Mouse (Mus musculus): ENCODE data around the gene Tmem80. TPM values are rescaled to one million over a fixed set of nuclear protein-coding genes. Genes with fewer than 3 reads are reported as not detected.

The Tmem80 gene
- polyA plus RNA-seq, 1 experiment from 2014 or later = 57.7 TPM

- Histone ChIP-seq H3K27ac (no peak overlapping the region), H3K36me3 (no peaks in the 10 kb centered on the region), H3K9me3 (no peaks in the 10 kb centered on the region), H3K9ac (no peak overlapping the region), H3K4me3 (no peak overlapping the region), H3K4me1 (no peaks in the 10 kb centered on the region), H3K4me2 (no peak overlapping the region), H3K27me3 (peaks cover 33% of the 10 kb centered on the region)
- ATAC-seq (ENCODE audit: insufficient number of reproducible peaks, insufficient read depth, low FRiP score, low TSS enrichment, low read depth) = no peak
- 55% methylated on average over 4 of the region's 4 CpGs for WGBS
These were observed 35.7 kb downstream of the Tmem80 start for GRCm38 (mm10) chr7:141363106-141363751.

- Histone ChIP-seq H3K9me3 (no peaks in the 10 kb centered on the region), H3K4me3 (no peak overlapping the region), H3K36me3 (no peaks in the 10 kb centered on the region), H3K27me3 (peaks cover 33% of the 10 kb centered on the region), H3K4me1 (no peaks in the 10 kb centered on the region), H3K9ac (no peak overlapping the region), H3K27ac (no peak overlapping the region), H3K4me2 (no peak overlapping the region)
- no peak for ATAC-seq (ENCODE audit: insufficient number of reproducible peaks, insufficient read depth, low FRiP score, low TSS enrichment, low read depth)
- 48% methylated on average over 2 of the region's 2 CpGs for WGBS
These were observed 36.2 kb downstream of the Tmem80 start for GRCm38 (mm10) chr7:141363752-141364125.

GRCm38 (mm10) chr7:141364349-141365048, 37.0 kb downstream of the Tmem80 start:
- Histone ChIP-seq H3K4me3 (no peak overlapping the region), H3K4me2 (no peak overlapping the region), H3K36me3 (no peaks in the 10 kb centered on the region), H3K27ac (no peak overlapping the region), H3K9ac (no peak overlapping the region), H3K27me3 (peaks cover 32% of the 10 kb centered on the region), H3K4me1 (no peaks in the 10 kb centered on the region), H3K9me3 (no peaks in the 10 kb centered on the region)
- no peak for ATAC-seq (ENCODE audit: insufficient number of reproducible peaks, insufficient read depth, low FRiP score, low TSS enrichment, low read depth)
- WGBS = 74% methylated on average over 5 of the region's 5 CpGs

GRCm38 (mm10) chr7:141365049-141365445, 37.5 kb downstream of the Tmem80 start:
- WGBS = 51% methylated on average over 3 of the region's 3 CpGs

GRCm38 (mm10) chr7:141367358-141367757, 39.8 kb downstream of the Tmem80 start:
- peaks cover 4% of the 10 kb centered on the region for H3K27me3 ChIP-seq

More at GRCm38 (mm10) chr7:141365049-141365445, 37.5 kb downstream of the Tmem80 start:
- Histone ChIP-seq H3K9me3 (no peaks in the 10 kb centered on the region), H3K36me3 (no peaks in the 10 kb centered on the region), H3K4me3 (no peak overlapping the region), H3K27me3 (peaks cover 26% of the 10 kb centered on the region), H3K9ac (no peak overlapping the region), H3K4me2 (no peak overlapping the region), H3K27ac (no peak overlapping the region), H3K4me1 (no peaks in the 10 kb centered on the region)
- ATAC-seq (ENCODE audit: insufficient number of reproducible peaks, insufficient read depth, low FRiP score, low TSS enrichment, low read depth) = no peak

GRCm38 (mm10) chr7:141369918-141370317, 42.4 kb downstream of the Tmem80 start:
- Histone ChIP-seq H3K27ac (no peak overlapping the region), H3K27me3 (no peaks in the 10 kb centered on the region), H3K9me3 (no peaks in the 10 kb centered on the region), H3K36me3 (no peaks in the 10 kb centered on the region), H3K4me1 (0 out of 2 replicates have a peak, but pooled peaks cover 2% of the 10 kb centered on the region), H3K9ac (no peak overlapping the region), H3K4me2 (no peak overlapping the region), H3K4me3 (no peak overlapping the region)
- WGBS = 61% methylated on average over 5 of the region's 5 CpGs
- no peak for ATAC-seq (ENCODE audit: insufficient number of reproducible peaks, insufficient read depth, low FRiP score, low TSS enrichment, low read depth)

More at GRCm38 (mm10) chr7:141367358-141367757, 39.8 kb downstream of the Tmem80 start:
- H3K36me3 ChIP-seq = no peaks in the 10 kb centered on the region
- H3K9me3 ChIP-seq = no peaks in the 10 kb centered on the region
- H3K27ac ChIP-seq = no peak overlapping the region
- H3K4me3 ChIP-seq = no peak overlapping the region
- H3K4me2 ChIP-seq = no peak overlapping the region
- ATAC-seq (ENCODE audit: insufficient number of reproducible peaks, insufficient read depth, low FRiP score, low TSS enrichment, low read depth) = no peak
- 0 out of 2 replicates have a peak, but pooled peaks cover 2% of the 10 kb centered on the region for H3K4me1 ChIP-seq
- H3K9ac ChIP-seq = no peak overlapping the region
- WGBS = 86% methylated on average over 4 of the region's 4 CpGs

GRCm38 (mm10) chr7:141371942-141372595, 44.5 kb downstream of the Tmem80 start:
- no peak overlapping the region for H3K27ac ChIP-seq
- H3K27me3 ChIP-seq = no peaks in the 10 kb centered on the region
- no peak overlapping the region for H3K9ac ChIP-seq
- ATAC-seq (ENCODE audit: insufficient number of reproducible peaks, insufficient read depth, low FRiP score, low TSS enrichment, low read depth) = no peak
- H3K4me1 ChIP-seq = 0 out of 2 replicates have a peak, but pooled peaks cover 2% of the 10 kb centered on the region
- H3K4me2 ChIP-seq = no peak overlapping the region
- H3K9me3 ChIP-seq = no peaks in the 10 kb centered on the region
- WGBS = 56% methylated on average over 6 of the region's 6 CpGs
- no peak overlapping the region for H3K4me3 ChIP-seq
- no peaks in the 10 kb centered on the region for H3K36me3 ChIP-seq

GRCm38 (mm10) chr7:141373611-141374010, 46.1 kb downstream of the Tmem80 start:
- 0 out of 2 replicates have a peak, but pooled peaks cover 2% of the 10 kb centered on the region for H3K4me1 ChIP-seq
- 75% methylated on average over 6 of the region's 6 CpGs for WGBS
- no peak for ATAC-seq (ENCODE audit: insufficient number of reproducible peaks, insufficient read depth, low FRiP score, low TSS enrichment, low read depth)
- H3K27me3 ChIP-seq = no peaks in the 10 kb centered on the region
- H3K9ac ChIP-seq = no peak overlapping the region
- H3K4me2 ChIP-seq = no peak overlapping the region
- no peaks in the 10 kb centered on the region for H3K9me3 ChIP-seq
- no peak overlapping the region for H3K4me3 ChIP-seq
- H3K27ac ChIP-seq = no peak overlapping the region
- H3K36me3 ChIP-seq = no peaks in the 10 kb centered on the region

GRCm38 (mm10) chr7:141374399-141374798, 46.9 kb downstream of the Tmem80 start:
- no peak overlapping the region for H3K27ac ChIP-seq
- H3K9me3 ChIP-seq = no peaks in the 10 kb centered on the region
- no peak overlapping the region for H3K4me3 ChIP-seq
- ATAC-seq (ENCODE audit: insufficient number of reproducible peaks, insufficient read depth, low FRiP score, low TSS enrichment, low read depth) = no peak
- H3K4me1 ChIP-seq = 0 out of 2 replicates have a peak, but pooled peaks cover 2% of the 10 kb centered on the region
- no peaks in the 10 kb centered on the region for H3K36me3 ChIP-seq
- no peaks in the 10 kb centered on the region for H3K27me3 ChIP-seq
- H3K9ac ChIP-seq = no peak overlapping the region
- H3K4me2 ChIP-seq = no peak overlapping the region

GRCm38 (mm10) chr7:141379584-141379983, 52.0 kb downstream of the Tmem80 start:
- H3K4me3 ChIP-seq = no peak overlapping the region
- peaks cover 8% of the 10 kb centered on the region; the same call in 1 of the 2 replicates for H3K27me3 ChIP-seq
- ATAC-seq (ENCODE audit: insufficient number of reproducible peaks, insufficient read depth, low FRiP score, low TSS enrichment, low read depth) = no peak
- no peaks in the 10 kb centered on the region for H3K36me3 ChIP-seq
- no peak overlapping the region for H3K9ac ChIP-seq
- no peaks in the 10 kb centered on the region for H3K9me3 ChIP-seq
- H3K27ac ChIP-seq = no peak overlapping the region
- no peak overlapping the region for H3K4me2 ChIP-seq
- no peaks in the 10 kb centered on the region for H3K4me1 ChIP-seq
- WGBS = 59% methylated on average over 4 of the region's 4 CpGs

GRCm38 (mm10) chr7:141381068-141381835, 53.7 kb downstream of the Tmem80 start:
- Histone ChIP-seq H3K27me3 (peaks cover 8% of the 10 kb centered on the region; the same call in 1 of the 2 replicates), H3K9me3 (no peaks in the 10 kb centered on the region), H3K4me3 (no peak overlapping the region), H3K27ac (no peak overlapping the region), H3K36me3 (no peaks in the 10 kb centered on the region), H3K9ac (no peak overlapping the region), H3K4me1 (no peaks in the 10 kb centered on the region), H3K4me2 (no peak overlapping the region)
- 75% methylated on average over 4 of the region's 4 CpGs for WGBS
- no peak for ATAC-seq (ENCODE audit: insufficient number of reproducible peaks, insufficient read depth, low FRiP score, low TSS enrichment, low read depth)
